Mouse (Mus musculus) spleen, postnatal 0 days (tissue): Measurements from ENCODE around the gene Mzf1. TPM values are rescaled to one million over a fixed set of nuclear protein-coding genes. Genes with fewer than 3 reads are reported as not detected.

Experiments used
- polyA plus RNA-seq: library from polyadenylated mRNA; unstranded; fragments of >200 nt; fragmentation: Nextera tagmentation; extraction: Ambion mirVana; gene quantifications from 2 replicates; pipeline ENCODE4 v1.2.1, GENCODE M21; 2015

The Mzf1 gene
- 0.36 and 1.1 TPM in 2 replicates for polyA plus RNA-seq

GRCm38 (mm10) chr7:13054287-13055010, at the start of gene Mzf1:
Gene Mzf1, minus strand, starts transcription at chr7:13054764.

GRCm38 (mm10) chr7:13095073-13095472, 40.5 kb upstream of the Mzf1 start, which contains the start of gene Vmn1r85:
Gene Vmn1r85, minus strand, starts transcription at chr7:13095173.

GRCm38 (mm10) chr7:13037901-13038555, 16.5 kb downstream of the Mzf1 start, which contains the start of gene Ube2m:
Gene Ube2m, minus strand, starts transcription at chr7:13038275.

GRCm38 (mm10) chr7:13034148-13034977, 20.2 kb downstream of the Mzf1 start, which contains the start of gene Chmp2a:
Gene Chmp2a, minus strand, starts transcription at chr7:13034807.

GRCm38 (mm10) chr7:13010005-13010908, 44.3 kb downstream of the Mzf1 start, which contains the start of gene Zbtb45:
Gene Zbtb45, minus strand, starts transcription at chr7:13010034.

GRCm38 (mm10) chr7:12998851-12999250, 55.7 kb downstream of the Mzf1 start, which contains the start of gene Trim28:
Gene Trim28, plus strand, starts transcription at chr7:12999114.

GRCm38 (mm10) chr7:12998053-12998452, 56.5 kb downstream of the Mzf1 start, which contains the start of gene Slc27a5:
Gene Slc27a5, minus strand, starts transcription at chr7:12998192.

Other genes starting within 250 kb of the Mzf1 start
- 5.1 and 5.9 TPM in 2 replicates for gene Zfp329, start 235.9 kb downstream of the Mzf1 start, polyA plus RNA-seq
- 13.2 and 14.4 TPM in 2 replicates for gene Zfp110, start 220.0 kb downstream of the Mzf1 start, polyA plus RNA-seq
- gene Zfp128, start 173.6 kb downstream of the Mzf1 start, polyA plus RNA-seq: 0.88 and 1.4 TPM in 2 replicates
- gene Zscan22, start 156.9 kb downstream of the Mzf1 start, polyA plus RNA-seq: 3.8 and 4.0 TPM in 2 replicates
- gene Rps5, start 132.5 kb downstream of the Mzf1 start, polyA plus RNA-seq: 1,111 and 1,114 TPM in 2 replicates
- 0.06 and 0.12 TPM in 2 replicates for gene Rnf225, start 127.3 kb downstream of the Mzf1 start, polyA plus RNA-seq
- gene Zfp324, start 88.9 kb downstream of the Mzf1 start, polyA plus RNA-seq: 3.1 and 3.2 TPM in 2 replicates
- 2.8 and 3.1 TPM in 2 replicates for gene Zfp446, start 76.9 kb downstream of the Mzf1 start, polyA plus RNA-seq
- 0.08 TPM in 1 of 2 replicates, not detected in the other for gene Slc27a5, start 56.6 kb downstream of the Mzf1 start, polyA plus RNA-seq
- gene Trim28, start 55.6 kb downstream of the Mzf1 start, polyA plus RNA-seq: 127 and 136 TPM in 2 replicates
- 13.7 and 13.9 TPM in 2 replicates for gene Zbtb45, start 44.7 kb downstream of the Mzf1 start, polyA plus RNA-seq
- gene Chmp2a, start 20.0 kb downstream of the Mzf1 start, polyA plus RNA-seq: 158 and 162 TPM in 2 replicates
- 75.4 and 75.6 TPM in 2 replicates for gene Ube2m, start 16.5 kb downstream of the Mzf1 start, polyA plus RNA-seq
- not detected in 2 replicates for gene Vmn1r85, start 40.4 kb upstream of the Mzf1 start, polyA plus RNA-seq
- gene Vmn1r86, start 65.2 kb upstream of the Mzf1 start, polyA plus RNA-seq: not detected in 2 replicates
- not detected in 2 replicates for gene Vmn1r87, start 85.4 kb upstream of the Mzf1 start, polyA plus RNA-seq
- 0.04 TPM in 1 of 2 replicates, not detected in the other for gene Vmn1r88, start 104.8 kb upstream of the Mzf1 start, polyA plus RNA-seq
- gene Vmn1r89, start 158.3 kb upstream of the Mzf1 start, polyA plus RNA-seq: not detected in 2 replicates
- 141 and 173 TPM in 2 replicates for gene Lig1, start 222.5 kb upstream of the Mzf1 start, polyA plus RNA-seq
- 2.4 TPM in 2 replicates for gene Zswim9, start 224.0 kb upstream of the Mzf1 start, polyA plus RNA-seq